Mouse (Mus musculus) megakaryocyte-erythroid progenitor cell, adult 5-6 weeks (primary cell): ENCODE measurements around the gene Iqck. TPM values are rescaled to one million over a fixed set of nuclear protein-coding genes. Genes with fewer than 3 reads are reported as not detected.

Experiments used
- ATAC-seq: replicated peaks from 2 replicates; pipeline ENCODE4 v1.8.0; 2016; ENCODE audit warnings: mild to moderate bottlenecking, inconsistent platforms; ENCODE audit not compliant: severe bottlenecking, poor library complexity, low FRiP score, low TSS enrichment
- total RNA-seq, 2 experiments: library from RNA; stranded (forward) in 1 of 2; stranded (reverse) in 1 of 2; fragments of 200-1000, 215-1000 nt in 1 of 2; fragments of >200 nt in 1 of 2; fragmentation: Nextera tagmentation in 1 of 2; gene quantifications; 2 replicates each; pipeline ENCODE4 v1.2.3; 2014 to 2017

Gene Iqck
- total RNA-seq, 2 experiments from 2014 or later = 0.33 to 0.81 TPM

- no peak for ATAC-seq
Observed at GRCm38 (mm10) chr7:118999857-119000256, 144.3 kb downstream of the Iqck start.

- ATAC-seq = no peak; the same call in 1 of the 2 replicates
Observed at GRCm38 (mm10) chr7:119001965-119002364, 146.4 kb downstream of the Iqck start.

GRCm38 (mm10) chr7:119002501-119002900, 146.9 kb downstream of the Iqck start:
- no peak for ATAC-seq

GRCm38 (mm10) chr7:119010854-119011529, 155.4 kb downstream of the Iqck start:
- ATAC-seq = 0 out of 2 replicates have a peak, but pooled peaks have one; percentile 35

GRCm38 (mm10) chr7:119015736-119016135, 160.2 kb downstream of the Iqck start:
- 0 out of 2 replicates have a peak, but pooled peaks have one; percentile 56 for ATAC-seq

- ATAC-seq = peak; percentile 59; the same call in 1 of the 2 replicates
Observed at GRCm38 (mm10) chr7:119019537-119019936, 164.0 kb downstream of the Iqck start.

Other genes with a start within 250 kb of the Iqck start
- 30.4 and 54.3 TPM in 2 replicates for gene Gde1, start 150.0 kb upstream of the Iqck start, total RNA-seq (2014; fragmentation: Nextera tagmentation)
- gene Gde1, start 150.0 kb upstream of the Iqck start, total RNA-seq (2017) = 24.3 and 28.3 TPM in 2 replicates
- 21.4 and 49.6 TPM in 2 replicates for gene Ccp110, start 143.2 kb upstream of the Iqck start, total RNA-seq (2014; fragmentation: Nextera tagmentation)
- 27.0 and 37.0 TPM in 2 replicates for gene Ccp110, start 143.2 kb upstream of the Iqck start, total RNA-seq (2017)
- gene Vps35l, start 115.5 kb upstream of the Iqck start, total RNA-seq (2014; fragmentation: Nextera tagmentation) = 43.7 and 46.6 TPM in 2 replicates
- 38.9 and 52.9 TPM in 2 replicates for gene Vps35l, start 115.5 kb upstream of the Iqck start, total RNA-seq (2017)
- 37.7 and 50.6 TPM in 2 replicates for gene Knop1, start 502 bp downstream of the Iqck start, total RNA-seq (2014; fragmentation: Nextera tagmentation)
- 58.4 and 68.6 TPM in 2 replicates for gene Knop1, start 502 bp downstream of the Iqck start, total RNA-seq (2017)
- gene Gprc5b, start 139.5 kb downstream of the Iqck start, total RNA-seq (2014; fragmentation: Nextera tagmentation) = 0.99 and 1.2 TPM in 2 replicates
- gene Gprc5b, start 139.5 kb downstream of the Iqck start, total RNA-seq (2017) = 0.23 and 4.2 TPM in 2 replicates